Mouse (Mus musculus) liver, embryonic 16.5 days (tissue): ENCODE data around the gene Fam76b. TPM values are rescaled to one million over a fixed set of nuclear protein-coding genes. Genes with fewer than 3 reads are reported as not detected.

Experiments used
- ATAC-seq: fragments of 200-750 bp; cut with Nextera tagmentation; 2 replicates; pipeline ENCODE4 v1.8.0; 2017; ENCODE audit warnings: low read depth, mild to moderate bottlenecking, moderate number of reproducible peaks, moderate library complexity
- H3K27ac ChIP-seq: fragments of 300-500 bp; sonication (generic); 2 replicates; pipeline ENCODE4 v1.5.1; 2014; ENCODE audit warnings: mild to moderate bottlenecking, low read length
- H3K27me3 ChIP-seq: fragments of 300-500 bp; sonication (generic); 2 replicates; pipeline ENCODE4 v1.6.1; 2014; ENCODE audit warnings: low read depth, low read length, mixed read lengths; ENCODE audit not compliant: control insufficient read depth, insufficient read depth
- H3K36me3 ChIP-seq: fragments of 300-500 bp; sonication (generic); 2 replicates; pipeline ENCODE4 v1.6.1; 2014; ENCODE audit warnings: mild to moderate bottlenecking; ENCODE audit not compliant: control insufficient read depth, insufficient read depth
- H3K4me1 ChIP-seq: fragments of 300-500 bp; sonication (generic); 2 replicates; pipeline ENCODE4 v1.6.1; 2014; ENCODE audit warnings: low read depth, low read length, mixed read lengths; ENCODE audit not compliant: control insufficient read depth
- H3K4me2 ChIP-seq: fragments of 300-500 bp; sonication (generic); 2 replicates; pipeline ENCODE4 v1.6.1; 2014; ENCODE audit warnings: low read depth, low read length, mixed read lengths
- H3K4me3 ChIP-seq: fragments of 300-500 bp; sonication (generic); 2 replicates; pipeline ENCODE4 v1.5.1; 2014; ENCODE audit warnings: low read depth, mild to moderate bottlenecking, low read length
- H3K9ac ChIP-seq: fragments of 300-500 bp; sonication (generic); 2 replicates; pipeline ENCODE4 v1.6.1; 2014; ENCODE audit warnings: low read depth, low read length
- H3K9me3 ChIP-seq: fragments of 300-500 bp; sonication (generic); replicated peaks from 2 replicates; pipeline ENCODE4 v1.6.1; 2016; ENCODE audit warnings: low read length; ENCODE audit not compliant: control insufficient read depth
- WGBS: fragments of 180-500 bp; shearing (Covaris S2); extraction: QIAGEN DNeasy Blood & Tissue Kit; methylation state at CpG from one replicate; pipeline ENCODE4 v1.1.7; 2014; ENCODE audit not compliant: insufficient replicate concordance; 5-methylcytosine and 5-hydroxymethylcytosine counted together
- polyA plus RNA-seq: library from polyadenylated mRNA; unstranded; fragments of >200 nt; fragmentation: Nextera tagmentation; extraction: Ambion mirVana; gene quantifications from 2 replicates; pipeline ENCODE4 v1.2.1, GENCODE M21; 2015

Gene Fam76b
- polyA plus RNA-seq, 1 experiment from 2014 or later, result 6.6 TPM

GRCm38 (mm10) chr9:13848481-13849480 lies 21.3 kb downstream of the Fam76b start:
- Histone ChIP-seq H3K4me1 (no peaks in the 10 kb centered on the region), H3K27me3 (no peaks in the 10 kb centered on the region), H3K9me3 (no peaks in the 10 kb centered on the region), H3K4me3 (no peak overlapping the region), H3K4me2 (no peak overlapping the region), H3K9ac (no peak overlapping the region), H3K36me3 (peaks cover 3% of the 10 kb centered on the region), H3K27ac (no peak overlapping the region)
- WGBS, result 73% methylated on average over 10 of the region's 10 CpGs
- ATAC-seq, result no peak

DNA sequence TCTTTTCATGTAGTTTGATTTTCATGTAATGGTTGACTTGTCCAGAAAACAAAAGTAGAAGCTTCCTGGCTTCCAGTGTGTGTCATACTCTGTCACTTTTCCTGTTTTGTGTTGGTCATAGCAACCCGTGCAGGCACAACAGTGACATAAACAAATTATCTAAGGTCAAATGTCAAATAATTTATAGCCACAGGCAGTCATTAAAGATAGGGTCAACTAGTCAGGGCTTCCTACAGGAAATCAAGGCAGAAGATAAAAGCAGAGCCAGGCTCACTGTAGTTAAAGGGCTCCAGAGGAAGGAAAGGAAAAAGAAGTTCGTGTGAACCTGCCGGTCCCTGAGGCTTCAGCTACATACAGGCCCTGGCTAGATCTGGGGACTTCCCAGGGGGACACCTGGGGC lies 26.4 kb downstream of the Fam76b start:
- Histone ChIP-seq H3K27ac (no peak overlapping the region), H3K4me1 (no peaks in the 10 kb centered on the region), H3K36me3 (no peaks in the 10 kb centered on the region), H3K9me3 (no peaks in the 10 kb centered on the region), H3K4me2 (no peak overlapping the region), H3K27me3 (no peaks in the 10 kb centered on the region), H3K9ac (no peak overlapping the region), H3K4me3 (no peak overlapping the region)
- ATAC-seq, result no peak
- WGBS, result 33% methylated on average over 3 of the region's 3 CpGs

DNA sequence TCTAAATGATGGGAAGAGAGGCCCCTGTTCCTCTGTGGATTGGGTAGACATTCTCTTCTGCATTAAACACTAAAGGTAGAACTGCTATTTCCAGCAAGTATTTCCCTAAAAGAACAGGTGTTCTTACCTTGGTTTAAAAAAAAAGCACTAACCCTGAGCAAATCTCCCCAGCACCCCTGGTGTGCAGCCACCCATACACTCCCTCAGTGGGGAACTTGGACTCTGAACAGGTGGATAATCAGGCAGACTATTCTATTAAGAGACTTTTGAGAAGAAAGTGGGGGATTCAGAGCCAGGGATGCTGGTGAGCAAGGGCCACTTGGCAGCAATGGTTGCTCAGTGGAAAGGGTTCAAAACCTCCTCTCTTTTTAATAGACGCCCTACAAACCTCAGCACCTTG lies 28.7 kb downstream of the Fam76b start:
- ATAC-seq, result no peak
- no peaks in the 10 kb centered on the region for H3K36me3 ChIP-seq
- H3K4me1 ChIP-seq, result no peaks in the 10 kb centered on the region
- H3K4me3 ChIP-seq, result no peak overlapping the region
- H3K9ac ChIP-seq, result no peak overlapping the region
- no peaks in the 10 kb centered on the region for H3K27me3 ChIP-seq
- H3K9me3 ChIP-seq, result no peaks in the 10 kb centered on the region
- no peak overlapping the region for H3K4me2 ChIP-seq
- H3K27ac ChIP-seq, result no peak overlapping the region
- 34% methylated on average over 1 of the region's 1 CpGs for WGBS

GRCm38 (mm10) chr9:13856777-13857176 lies 29.3 kb downstream of the Fam76b start:
- no peak overlapping the region for H3K27ac ChIP-seq
- no peaks in the 10 kb centered on the region for H3K4me1 ChIP-seq
- H3K36me3 ChIP-seq, result no peaks in the 10 kb centered on the region
- H3K4me3 ChIP-seq, result no peak overlapping the region
- ATAC-seq, result no peak
- H3K9ac ChIP-seq, result no peak overlapping the region
- 63% methylated on average over 4 of the region's 4 CpGs for WGBS
- no peaks in the 10 kb centered on the region for H3K9me3 ChIP-seq
- H3K27me3 ChIP-seq, result no peaks in the 10 kb centered on the region
- H3K4me2 ChIP-seq, result no peak overlapping the region

DNA sequence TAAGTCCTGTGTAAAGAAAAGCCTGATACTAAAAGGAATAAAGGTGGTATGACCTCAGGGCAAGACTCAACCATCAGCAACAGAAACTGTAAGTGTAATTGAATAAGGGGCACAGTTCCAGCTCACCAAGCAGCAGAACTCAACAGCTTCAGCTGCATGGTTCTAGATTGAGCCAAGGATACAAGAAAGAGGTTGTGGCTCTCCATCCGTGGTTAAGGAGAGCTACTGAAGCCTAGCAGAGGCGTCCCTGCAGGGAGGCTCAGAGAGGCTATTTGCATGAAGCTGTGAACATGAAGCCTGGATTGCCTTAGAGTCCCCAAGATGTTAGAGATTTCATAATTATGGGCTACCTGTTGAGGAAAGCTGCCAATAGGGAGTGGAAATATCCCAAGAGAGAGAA lies 40.1 kb downstream of the Fam76b start:
- no peaks in the 10 kb centered on the region for H3K4me1 ChIP-seq
- H3K9ac ChIP-seq, result no peak overlapping the region
- H3K4me2 ChIP-seq, result no peak overlapping the region
- no peak overlapping the region for H3K27ac ChIP-seq
- no peak overlapping the region for H3K4me3 ChIP-seq
- no peak for ATAC-seq
- no peaks in the 10 kb centered on the region for H3K36me3 ChIP-seq
- H3K9me3 ChIP-seq, result no peaks in the 10 kb centered on the region
- no peaks in the 10 kb centered on the region for H3K27me3 ChIP-seq
- WGBS, result 45% methylated on average over 2 of the region's 2 CpGs

DNA sequence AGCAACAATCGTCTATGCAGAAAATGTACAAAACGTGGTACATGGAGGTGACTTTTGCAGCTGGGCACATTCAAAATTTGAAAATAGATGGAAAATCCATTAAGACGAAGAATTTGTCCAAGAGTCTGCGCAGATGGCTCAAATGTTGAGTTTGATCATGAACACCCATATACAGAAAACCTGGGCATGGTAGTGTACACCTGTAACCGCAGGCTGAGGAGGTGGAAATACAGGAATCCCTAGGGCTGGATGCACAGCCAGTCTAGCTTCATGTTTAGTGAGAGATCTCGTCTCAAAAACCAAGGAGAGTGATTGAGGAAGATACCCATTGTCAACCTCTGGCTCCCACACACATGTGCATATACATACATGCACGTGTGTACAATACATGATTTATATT lies 44.1 kb downstream of the Fam76b start:
- H3K27ac ChIP-seq, result no peak overlapping the region

GRCm38 (mm10) chr9:13874359-13874758 lies 46.8 kb downstream of the Fam76b start:
- H3K9ac ChIP-seq, result no peak overlapping the region
- H3K9me3 ChIP-seq, result no peaks in the 10 kb centered on the region
- 28% methylated on average over 2 of the region's 2 CpGs for WGBS
- H3K27me3 ChIP-seq, result no peaks in the 10 kb centered on the region
- H3K4me3 ChIP-seq, result no peak overlapping the region
- H3K27ac ChIP-seq, result no peak overlapping the region
- no peaks in the 10 kb centered on the region for H3K4me1 ChIP-seq
- no peak overlapping the region for H3K4me2 ChIP-seq
- ATAC-seq, result no peak
- H3K36me3 ChIP-seq, result no peaks in the 10 kb centered on the region

More for the DNA sequence above, 44.1 kb downstream of the Fam76b start:
- Histone ChIP-seq H3K4me2 (no peak overlapping the region), H3K9me3 (no peaks in the 10 kb centered on the region), H3K36me3 (no peaks in the 10 kb centered on the region), H3K4me1 (no peaks in the 10 kb centered on the region), H3K9ac (no peak overlapping the region), H3K4me3 (no peak overlapping the region), H3K27me3 (no peaks in the 10 kb centered on the region)
- ATAC-seq, result no peak
- WGBS, result 50% methylated on average over 7 of the region's 7 CpGs

DNA sequence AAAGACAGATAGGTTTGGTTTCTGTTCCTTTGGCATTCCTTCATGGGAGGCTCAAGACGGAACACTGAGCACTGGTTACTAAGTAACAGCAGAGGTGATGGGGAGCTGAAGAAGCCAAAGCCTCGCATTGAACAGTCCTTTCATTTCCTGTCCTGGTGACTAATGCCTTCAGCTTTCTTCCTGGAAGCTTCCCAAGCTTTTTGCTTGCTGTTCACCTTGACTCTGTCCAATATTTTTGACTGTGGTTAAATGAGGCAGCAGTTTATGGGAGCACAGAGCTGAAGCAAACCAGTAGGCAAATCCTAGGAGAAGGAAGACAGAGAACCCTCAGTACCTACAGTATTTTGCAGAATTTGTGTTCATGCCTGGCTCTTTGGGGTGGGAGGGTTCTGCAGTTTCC lies 47.8 kb downstream of the Fam76b start:
- no peaks in the 10 kb centered on the region for H3K9me3 ChIP-seq
- no peak overlapping the region for H3K4me3 ChIP-seq
- no peaks in the 10 kb centered on the region for H3K4me1 ChIP-seq
- H3K4me2 ChIP-seq, result no peak overlapping the region
- H3K27ac ChIP-seq, result no peak overlapping the region
- 26% methylated on average over 2 of the region's 2 CpGs for WGBS
- no peak overlapping the region for H3K9ac ChIP-seq
- ATAC-seq, result no peak
- no peaks in the 10 kb centered on the region for H3K27me3 ChIP-seq
- H3K36me3 ChIP-seq, result no peaks in the 10 kb centered on the region

- Histone ChIP-seq H3K27ac (no peak overlapping the region), H3K9ac (no peak overlapping the region), H3K9me3 (no peaks in the 10 kb centered on the region), H3K4me1 (no peaks in the 10 kb centered on the region), H3K36me3 (no peaks in the 10 kb centered on the region), H3K4me2 (no peak overlapping the region), H3K4me3 (no peak overlapping the region), H3K27me3 (no peaks in the 10 kb centered on the region)
- no peak for ATAC-seq
- 33% methylated on average over 1 of the region's 1 CpGs for WGBS
Measured at GRCm38 (mm10) chr9:13880761-13881160, 53.2 kb downstream of the Fam76b start.
